Comparison of ENCODE assay signal across 21 mouse cellular contexts in the genomic region with DNA sequence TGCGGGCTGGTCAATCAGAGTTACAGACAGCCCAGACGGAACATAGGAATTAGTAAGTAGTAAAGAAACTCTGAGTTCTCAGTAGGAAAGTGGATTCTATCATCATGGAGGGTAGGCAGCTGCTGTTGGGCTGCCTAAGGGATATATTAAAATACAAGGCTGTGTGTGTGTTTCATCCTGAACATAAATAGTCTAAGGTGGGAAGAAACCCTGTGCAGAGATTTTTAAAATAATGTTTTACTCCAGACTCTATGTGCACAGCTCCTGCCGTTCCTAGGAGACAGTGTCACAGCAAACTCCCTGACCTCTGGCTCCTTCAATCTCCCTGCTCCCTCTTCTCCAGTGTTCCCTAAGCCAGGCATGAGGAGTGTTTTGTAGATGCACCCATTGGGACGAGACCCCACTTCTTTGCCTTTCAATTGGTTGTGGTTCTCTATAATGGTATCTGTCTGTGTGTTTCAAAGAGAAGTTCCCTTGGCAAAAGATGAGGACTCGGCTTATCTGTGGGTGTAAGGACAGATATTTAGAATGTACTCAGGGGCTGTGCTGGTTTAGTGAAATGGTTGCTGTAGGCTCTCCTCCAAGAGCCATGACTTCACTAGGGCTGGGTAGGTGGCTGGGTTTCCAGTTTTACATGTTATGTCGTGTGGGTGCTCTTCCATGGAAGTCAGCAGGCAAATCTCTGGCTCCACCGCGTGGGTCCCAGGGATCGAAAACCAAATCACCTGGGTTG.
DNase-seq lines count a peak whose midpoint lies in the region; ATAC-seq lines count a peak whose summit lies in the region.
"Had no signal": no experiment of that assay in that cellular context is flagged by ENCODE, and none has a peak within 500 bp of the region (broad histone marks: within the 10 kb centered on the region; RNA-seq: fewer than 3 reads in every experiment).

No protein-coding gene starts in this region.

- intact Hi-C loops in left cerebral cortex, postnatal 10 days (cut with DNase I), result no loop called here

- DNase-seq in left cerebral cortex, adult 11 months (ENCODE audit: low spot score), result peak; percentile 12
- DNase-seq in left cerebral cortex, postnatal 10 days (ENCODE audit: extremely low spot score in 1 of 2, low spot score in 2 of 2), result no peak
- DNase-seq in brain, adult 2 months (ENCODE audit: low read depth, low spot score), result peak; percentile 66
- DNase-seq in frontal cortex, postnatal 36 days (ENCODE audit: low spot score in 2 of 2), result peak; percentile 42 to 57
- DNase-seq in right cerebral cortex, postnatal 36 days (ENCODE audit: low spot score in 2 of 2), result peak; percentile 22 to 50
- DNase-seq in heart, adult 9 months (ENCODE audit: low spot score in 2 of 2), result no peak
- DNase-seq: adrenal gland, postnatal 14 days; cerebellum, adult 11-12 months; cerebellum, adult 9-11 months; gastrocnemius, postnatal 36 days; heart, adult 18-20 months; kidney, adult 18-20 months; kidney, postnatal 36 days; layer of hippocampus, postnatal 36 days; lung, embryonic 14.5 days; thymus, postnatal 4 days had no signal

- ATAC-seq in monocyte, adult 5-6 weeks (replicated peaks; ENCODE audit: insufficient number of reproducible peaks, low FRiP score, low TSS enrichment, poor library complexity, severe bottlenecking), result no peak
- ATAC-seq: CD4-positive, CD25-positive, alpha-beta regulatory T cell, adult 4 months; forebrain, embryonic 15.5 days; inflammation-experienced regulatory T-cells, adult 6 months; midbrain, embryonic 15.5 days had no signal

Comparison
In these comparisons a context has a peak if more than half of its experiments do, and no peak if none do; other contexts are left out.
1. DNase-seq: peak in left cerebral cortex, adult 11 months (single experiment), brain, adult 2 months (single experiment), frontal cortex, postnatal 36 days (2 of 2) and right cerebral cortex, postnatal 36 days (2 of 2); none in left cerebral cortex, postnatal 10 days (0 of 2) and heart, adult 9 months (0 of 2).